Mouse (Mus musculus) spleen, postnatal 10 days (tissue): ENCODE results near the gene Gm44503.

Source experiments
- DNase-seq, 2 experiments: peaks; one replicate each; pipeline ENCODE4 v3.0.0; 2021 to 2022; ENCODE audit warnings: low spot score in 2 of 2

The Gm44503 gene

DNA sequence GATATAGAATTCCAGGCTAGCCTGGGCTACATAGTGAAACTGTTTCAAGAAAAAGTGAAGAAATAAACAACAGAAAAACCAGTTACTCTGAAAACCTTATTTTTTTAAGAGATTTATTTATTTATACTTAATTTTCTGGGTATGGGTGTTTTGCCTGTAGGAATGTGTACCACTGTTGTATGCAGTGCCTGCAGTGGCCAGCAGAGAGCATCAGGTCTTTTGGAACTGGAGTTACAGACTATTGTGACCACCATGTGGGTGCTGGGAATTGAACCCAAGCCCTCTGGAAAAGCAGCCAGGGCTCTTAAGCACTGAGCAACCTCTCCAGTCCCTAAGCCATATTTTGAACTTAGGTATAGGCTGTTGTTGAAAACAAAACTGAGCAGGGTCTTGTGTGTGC is 14.3 kb downstream of the Gm44503 start:
- DNase-seq, result no peak

DNA sequence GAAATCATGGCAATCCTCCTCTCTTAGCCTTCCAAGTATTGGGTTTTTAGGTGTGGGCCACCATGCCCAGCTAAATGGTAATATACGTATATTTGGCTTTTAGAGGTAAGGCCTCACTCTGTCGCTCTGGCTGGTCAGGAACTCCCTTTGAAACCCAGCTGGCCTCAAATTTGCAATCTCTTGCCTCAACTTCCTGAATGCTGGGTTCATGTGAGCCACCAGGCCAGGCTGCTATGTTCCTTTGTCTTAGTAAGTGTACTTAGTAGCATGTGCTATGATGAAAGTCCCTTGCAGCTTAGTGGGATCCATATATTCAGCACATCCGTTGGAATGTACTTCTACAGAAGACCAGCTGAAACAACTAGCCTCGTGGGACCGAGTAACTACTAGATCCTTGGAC is 16.1 kb downstream of the Gm44503 start:
- no peak for DNase-seq

GRCm38 (mm10) chr9:72975242-72975641 is 16.6 kb downstream of the Gm44503 start:
- no peak for DNase-seq

GRCm38 (mm10) chr9:72983066-72983465 is 24.4 kb downstream of the Gm44503 start:
- DNase-seq, result no peak

- peak; percentile 88 to 96 for DNase-seq
Measured at GRCm38 (mm10) chr9:72985250-72986220, 26.9 kb downstream of the Gm44503 start, which contains the start of the genes Ccpg1os and Ccpg1. Ccpg1os (minus strand) TSS chr9:72985382. Ccpg1 (plus strand) TSS chr9:72985429.

DNA sequence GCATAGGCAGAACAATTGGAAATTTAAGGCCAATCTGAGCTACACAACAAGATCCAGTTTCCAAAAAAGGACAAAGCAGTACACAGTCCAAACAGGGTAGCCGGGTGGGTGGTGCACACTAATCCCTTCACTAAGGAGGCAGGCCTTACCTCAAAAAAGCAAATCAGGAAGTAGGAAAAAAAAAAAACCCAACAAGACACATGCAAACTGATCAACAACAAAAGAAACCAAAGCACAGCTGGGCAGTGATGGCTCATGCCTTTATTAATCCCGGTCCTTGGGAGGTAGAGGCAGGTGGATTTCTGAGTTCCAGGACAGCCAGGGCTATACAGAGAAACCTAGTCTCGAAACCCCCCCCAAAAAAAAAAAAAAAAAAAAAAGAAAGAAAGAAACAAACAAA is 29.1 kb downstream of the Gm44503 start:
- no peak for DNase-seq

DNA sequence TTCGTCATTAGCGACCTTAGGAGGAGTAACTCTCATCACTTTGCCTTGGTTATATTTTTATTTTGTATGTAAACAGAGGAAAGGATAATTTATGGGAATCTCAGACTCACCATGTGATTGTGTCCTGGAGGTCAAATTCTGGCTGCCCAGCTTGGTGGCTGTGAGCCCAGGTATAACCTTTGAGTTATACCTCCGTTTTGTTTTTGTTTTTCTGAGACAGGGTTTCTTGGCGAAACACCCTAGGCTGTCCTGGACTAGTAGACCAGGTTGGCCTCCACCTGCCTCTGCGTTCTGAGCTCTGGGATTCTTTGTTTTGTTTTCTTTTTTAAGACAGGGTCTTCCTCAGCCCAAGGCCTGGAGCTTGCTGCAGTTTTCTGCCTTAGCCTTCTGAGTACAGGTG is 30.1 kb downstream of the Gm44503 start:
- DNase-seq, result no peak

GRCm38 (mm10) chr9:72991420-72991819 is 32.8 kb downstream of the Gm44503 start:
- no peak for DNase-seq

GRCm38 (mm10) chr9:72992576-72992975 is 33.9 kb downstream of the Gm44503 start:
- DNase-seq, result no peak

GRCm38 (mm10) chr9:72996167-72996566 is 37.5 kb downstream of the Gm44503 start:
- no peak for DNase-seq

- DNase-seq, result no peak
Measured at GRCm38 (mm10) chr9:72996806-72997205, 38.2 kb downstream of the Gm44503 start.

DNA sequence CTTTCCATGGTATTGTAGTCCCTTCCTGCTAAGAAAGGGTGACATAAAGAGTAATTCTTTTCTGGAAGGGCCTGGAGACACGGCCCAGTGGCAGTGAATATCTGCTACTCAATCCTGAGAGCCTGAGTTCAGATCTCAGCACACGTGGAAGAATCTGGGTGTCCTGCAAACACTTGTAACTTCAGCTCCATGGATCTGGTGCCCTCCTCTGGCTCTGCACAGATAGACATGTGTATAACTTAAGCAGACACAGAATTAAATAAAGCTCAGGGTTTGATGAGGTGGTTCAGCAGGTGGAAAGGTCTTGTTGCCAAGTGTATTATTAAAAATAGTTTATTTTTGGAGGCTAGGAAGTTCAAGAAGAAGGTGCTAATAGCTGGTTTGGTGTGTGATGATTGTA is 41.8 kb downstream of the Gm44503 start:
- no peak for DNase-seq

DNA sequence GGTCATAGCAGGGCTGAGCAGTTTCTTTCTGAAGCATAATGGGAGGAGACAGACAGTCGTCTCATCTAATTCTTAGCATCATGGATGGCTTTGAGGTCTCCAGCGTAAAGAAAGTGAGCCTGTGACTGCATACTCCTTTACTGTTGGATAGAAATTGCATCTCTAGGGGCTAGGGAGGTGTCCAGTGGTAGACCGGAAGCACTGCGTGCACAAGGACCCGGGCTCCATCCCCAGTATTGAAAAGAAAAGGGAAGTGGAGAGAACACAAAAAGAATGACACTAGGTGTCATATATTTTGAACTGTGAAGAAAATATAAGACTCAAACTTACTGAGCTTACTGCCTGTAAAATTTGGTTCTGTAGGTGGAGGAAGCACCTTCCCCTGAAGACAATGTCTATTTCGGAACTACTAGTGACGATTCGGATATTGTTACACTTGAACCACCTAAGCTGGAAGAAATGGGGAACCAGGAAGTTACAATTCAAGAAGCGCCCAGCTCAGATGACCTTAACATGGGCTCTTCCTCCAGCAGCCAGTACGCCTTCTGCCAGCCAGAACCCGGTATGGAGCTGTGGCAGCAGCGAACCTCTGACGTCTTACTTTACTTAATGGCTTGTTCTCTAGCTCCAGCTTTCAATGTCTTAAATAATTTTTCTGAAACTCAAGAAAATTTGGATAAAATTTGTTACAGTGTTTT is 42.8 kb downstream of the Gm44503 start:
- no peak for DNase-seq

DNA sequence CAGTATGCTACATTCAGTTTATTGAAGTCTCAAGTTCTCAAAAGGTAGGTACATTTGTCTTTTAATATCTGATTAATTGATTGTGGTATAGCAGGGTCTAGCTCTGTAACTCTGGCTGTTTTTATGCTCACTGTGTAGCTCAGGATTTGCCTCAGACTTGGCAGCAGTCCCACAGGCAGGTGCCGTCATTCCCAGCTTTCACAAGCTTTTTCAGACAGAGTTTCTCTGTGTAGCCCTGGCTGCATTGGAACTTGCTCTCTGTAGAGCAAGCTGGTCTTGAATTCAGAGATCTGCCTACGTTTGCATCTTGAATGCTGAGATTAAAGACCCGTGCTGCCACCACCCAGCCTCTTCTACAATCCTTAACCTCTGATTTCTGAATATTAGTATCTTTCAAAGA is 43.5 kb downstream of the Gm44503 start:
- no peak for DNase-seq

- no peak for DNase-seq
Measured at GRCm38 (mm10) chr9:73004076-73004475, 45.4 kb downstream of the Gm44503 start.

GRCm38 (mm10) chr9:73005106-73005505 is 46.5 kb downstream of the Gm44503 start:
- no peak for DNase-seq

DNA sequence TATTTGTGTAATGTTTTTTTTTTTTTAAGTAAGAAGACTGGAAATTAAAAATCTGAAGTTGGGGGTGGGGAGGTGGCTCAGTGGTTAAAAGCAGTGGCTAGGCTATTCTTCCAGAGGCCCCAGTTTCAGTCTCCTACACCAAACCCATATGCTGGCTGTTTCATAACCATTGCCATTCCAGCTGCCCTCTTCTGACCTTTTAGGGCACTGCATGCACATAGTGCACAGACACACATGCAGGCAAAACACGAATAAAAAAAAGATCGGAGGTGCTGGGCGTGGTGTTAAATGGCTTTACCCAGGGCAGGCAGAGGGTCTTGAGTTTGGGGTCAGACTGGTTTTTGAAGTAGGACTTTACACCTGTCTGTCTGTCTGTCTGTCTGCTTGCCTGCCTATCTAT is 47.5 kb downstream of the Gm44503 start:
- peak in 1 of 2 experiments; percentile 22 for DNase-seq

- no peak for DNase-seq
Measured at GRCm38 (mm10) chr9:73008384-73008783, 49.7 kb downstream of the Gm44503 start.

DNA sequence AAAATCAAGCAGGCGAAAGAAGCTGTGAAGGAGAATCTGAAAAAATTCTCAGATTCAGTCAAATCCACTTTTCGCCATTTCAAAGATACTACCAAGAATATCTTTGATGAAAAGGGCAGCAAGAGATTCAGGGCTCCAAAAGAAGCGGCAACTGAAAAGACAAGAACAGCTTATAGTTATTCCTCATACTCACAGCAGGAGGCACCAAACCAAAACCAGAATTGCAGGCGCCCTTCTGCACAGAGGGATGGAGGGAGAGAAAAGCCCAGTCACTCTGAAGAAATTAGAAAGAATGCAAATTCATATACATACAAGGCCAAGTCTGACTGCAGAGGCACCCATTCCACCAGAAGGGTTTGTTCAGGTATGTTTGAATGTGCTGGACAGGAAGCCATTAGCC is 54.0 kb downstream of the Gm44503 start:
- DNase-seq, result no peak

DNA sequence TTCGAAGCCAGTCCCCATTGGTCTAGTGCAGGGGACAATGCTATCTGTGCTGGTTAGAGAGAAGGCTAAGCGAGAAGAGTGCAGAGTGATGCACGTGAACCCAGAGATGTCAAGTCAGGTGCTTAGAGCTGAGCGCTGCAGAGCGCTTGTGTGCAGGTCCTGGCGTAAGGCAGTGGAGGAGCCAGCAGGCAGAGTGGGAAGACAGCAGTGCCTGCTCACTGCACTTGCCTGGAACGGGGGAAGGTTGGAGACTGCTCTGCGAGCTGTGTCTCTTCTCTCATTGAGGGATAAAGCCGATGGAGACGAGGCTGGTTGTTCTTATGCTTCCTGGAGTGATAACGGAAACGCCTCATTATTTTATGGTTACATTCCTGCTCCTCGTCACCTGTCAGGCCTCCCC is 56.1 kb downstream of the Gm44503 start:
- no peak for DNase-seq

DNA sequence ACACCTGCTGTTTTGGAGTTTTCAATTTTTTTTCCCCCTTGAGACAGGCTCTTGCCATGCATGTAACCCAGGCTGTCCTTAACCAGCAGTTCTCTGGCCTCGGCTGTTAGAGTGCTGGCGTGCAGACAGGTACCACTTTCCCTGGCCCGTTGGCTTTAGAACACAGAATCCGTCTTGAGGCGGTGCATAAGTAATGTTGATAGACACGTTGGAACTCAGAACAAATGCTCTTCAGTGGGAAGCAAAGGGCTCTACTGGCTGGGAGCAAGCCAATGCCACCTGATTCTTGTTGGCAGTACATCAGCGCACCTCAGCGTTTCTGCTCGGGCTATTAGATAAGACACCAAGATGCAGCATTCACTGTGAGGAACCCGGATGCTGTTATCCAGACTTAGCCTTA is 61.2 kb downstream of the Gm44503 start:
- no peak for DNase-seq

DNA sequence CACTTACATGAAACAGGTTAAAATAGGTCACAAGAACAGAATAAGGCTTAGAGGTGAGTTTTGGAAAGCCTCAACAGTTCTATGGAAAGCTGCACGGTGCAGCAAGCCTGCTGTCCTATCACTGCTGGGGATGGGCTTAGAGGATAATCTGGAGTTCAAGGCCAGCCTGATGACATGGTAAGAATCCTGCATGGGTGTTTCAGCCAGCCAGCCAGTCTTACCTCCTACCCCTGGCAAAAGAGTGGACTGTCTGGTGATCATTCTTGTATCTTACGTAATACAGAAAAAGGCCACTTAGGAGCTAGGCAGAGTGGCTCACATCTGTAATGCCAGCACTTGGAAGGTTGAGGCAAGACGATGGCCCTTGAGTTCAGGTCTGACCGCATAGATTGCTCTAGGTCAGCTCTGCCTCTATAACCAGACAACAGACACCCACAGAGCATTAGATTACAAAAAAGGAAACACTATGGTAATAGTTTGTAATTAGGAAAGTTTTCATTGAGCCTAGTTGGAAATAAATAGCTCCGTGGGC is 62.0 kb downstream of the Gm44503 start:
- DNase-seq, result no peak
